ENCODE assay signal across 8 mouse cellular contexts in the genomic region with DNA sequence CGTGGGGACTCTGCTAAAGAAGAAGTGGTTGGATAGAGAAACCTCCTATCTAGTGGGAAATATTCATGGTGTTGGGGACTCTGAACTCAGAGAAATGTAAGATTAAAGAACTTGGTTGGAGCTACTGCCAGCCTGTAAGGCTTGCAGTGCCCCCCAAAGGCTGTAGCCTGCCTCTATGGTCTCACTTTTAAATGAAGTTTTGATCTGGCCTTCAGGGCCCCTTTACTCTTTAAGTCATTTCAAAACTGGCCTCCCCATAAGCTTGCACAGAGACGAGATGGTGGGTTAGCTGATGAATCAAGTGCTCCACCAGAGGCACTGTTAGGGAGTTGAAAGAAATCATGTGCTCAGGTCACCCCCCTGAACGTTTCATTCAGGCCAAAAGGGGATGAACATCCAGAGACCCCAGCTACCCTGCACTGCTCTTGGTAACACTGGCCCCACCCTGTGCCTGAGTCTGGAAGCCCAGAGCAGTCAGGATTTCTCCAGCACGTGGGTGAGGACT. TPM values are rescaled to one million over a fixed set of nuclear protein-coding genes. Genes with fewer than 3 reads are reported as not detected.
A peak's percentile ranks its signal among the peaks of the same experiment; 100 is the strongest.
DNase-seq lines count a peak whose midpoint lies in the region; ATAC-seq lines count a peak whose summit lies in the region.

No protein-coding gene starts in this region.

- peak overlapping the region; percentile 91; the same call in 1 of the 2 replicates for H3K4me2 ChIP-seq in heart, embryonic 11.5 days
- peak overlapping the region; percentile 83 for H3K4me2 ChIP-seq in forebrain, embryonic 12.5 days
- peak overlapping the region; percentile 91; the same call in 1 of the 2 replicates for H3K4me2 ChIP-seq in limb, embryonic 12.5 days
- peak overlapping the region; percentile 63 for H3K4me2 ChIP-seq in neural tube, embryonic 15.5 days

- H3K9me3 ChIP-seq in heart, embryonic 11.5 days (replicated peaks; ENCODE audit: control insufficient read depth, low read length) = no peaks in the 10 kb centered on the region
- H3K9me3 ChIP-seq in forebrain, embryonic 12.5 days = no peaks in the 10 kb centered on the region
- no peaks in the 10 kb centered on the region for H3K9me3 ChIP-seq in limb, embryonic 12.5 days
- no peaks in the 10 kb centered on the region for H3K9me3 ChIP-seq in neural tube, embryonic 15.5 days (replicated peaks)

- no peak for ATAC-seq in heart, embryonic 11.5 days (replicated peaks; ENCODE audit: insufficient number of reproducible peaks, low FRiP score, low TSS enrichment)
- ATAC-seq in forebrain, embryonic 12.5 days (ENCODE audit: low FRiP score) = peak; percentile 15; the same call in 1 of the 2 replicates
- no peak for ATAC-seq in limb, embryonic 12.5 days (ENCODE audit: insufficient number of reproducible peaks, insufficient read depth, low FRiP score, low TSS enrichment, low read depth)
- peak; percentile 29; the same call in 1 of the 2 replicates for ATAC-seq in neural tube, embryonic 15.5 days (ENCODE audit: low FRiP score)
- ATAC-seq in erythroid progenitor cell, adult 5-6 weeks (replicated peaks; ENCODE audit: low FRiP score, poor library complexity, severe bottlenecking) = no peak

- H3K27ac ChIP-seq in heart, embryonic 11.5 days (ENCODE audit: low read depth, low read length) = no peak overlapping the region
- 0 out of 2 replicates have a peak overlapping the region, but pooled peaks have one; percentile 74 for H3K27ac ChIP-seq in forebrain, embryonic 12.5 days
- H3K27ac ChIP-seq in limb, embryonic 12.5 days = no peak overlapping the region
- H3K27ac ChIP-seq in neural tube, embryonic 15.5 days (replicated peaks) = peak overlapping the region; percentile 92; the same call in 1 of the 2 replicates

- H3K36me3 ChIP-seq in heart, embryonic 11.5 days (ENCODE audit: control insufficient read depth, insufficient read depth, low read length) = no peaks in the 10 kb centered on the region
- no peaks in the 10 kb centered on the region for H3K36me3 ChIP-seq in forebrain, embryonic 12.5 days (replicated peaks)
- no peaks in the 10 kb centered on the region for H3K36me3 ChIP-seq in limb, embryonic 12.5 days
- no peaks in the 10 kb centered on the region for H3K36me3 ChIP-seq in neural tube, embryonic 15.5 days

- H3K9ac ChIP-seq in heart, embryonic 11.5 days (ENCODE audit: low read depth, low read length) = no peak overlapping the region
- peak overlapping the region; percentile 73 for H3K9ac ChIP-seq in forebrain, embryonic 12.5 days
- no peak overlapping the region for H3K9ac ChIP-seq in limb, embryonic 12.5 days (replicated peaks)
- H3K9ac ChIP-seq in neural tube, embryonic 15.5 days (replicated peaks) = peak overlapping the region; percentile 37; the same call in 1 of the 2 replicates

- peaks cover 4% of the 10 kb centered on the region; the same call in 1 of the 2 replicates for H3K4me1 ChIP-seq in heart, embryonic 11.5 days (ENCODE audit: control insufficient read depth, insufficient read depth, low read length)
- H3K4me1 ChIP-seq in forebrain, embryonic 12.5 days = peaks cover 12% of the 10 kb centered on the region
- H3K4me1 ChIP-seq in limb, embryonic 12.5 days (replicated peaks) = peaks cover 18% of the 10 kb centered on the region; the same call in 1 of the 2 replicates
- peaks cover 17% of the 10 kb centered on the region for H3K4me1 ChIP-seq in neural tube, embryonic 15.5 days

- WGBS in heart, embryonic 11.5 days (ENCODE audit: insufficient replicate concordance) = 18% methylated on average over 4 of the region's 4 CpGs
- 23% methylated on average over 4 of the region's 4 CpGs for WGBS in forebrain, embryonic 12.5 days
- 26% methylated on average over 4 of the region's 4 CpGs for WGBS in limb, embryonic 12.5 days
- WGBS in neural tube, embryonic 15.5 days = 22% methylated on average over 4 of the region's 4 CpGs

- H3K27me3 ChIP-seq in heart, embryonic 11.5 days (ENCODE audit: control insufficient read depth, insufficient read depth, low read length) = peaks cover 17% of the 10 kb centered on the region
- no peaks in the 10 kb centered on the region for H3K27me3 ChIP-seq in forebrain, embryonic 12.5 days
- peaks cover 34% of the 10 kb centered on the region for H3K27me3 ChIP-seq in limb, embryonic 12.5 days
- H3K27me3 ChIP-seq in neural tube, embryonic 15.5 days (replicated peaks) = no peaks in the 10 kb centered on the region

- no peak overlapping the region for H3K4me3 ChIP-seq in heart, embryonic 11.5 days (ENCODE audit: low read depth, low read length)
- H3K4me3 ChIP-seq in forebrain, embryonic 12.5 days (replicated peaks) = peak overlapping the region; percentile 70
- no peak overlapping the region for H3K4me3 ChIP-seq in limb, embryonic 12.5 days (replicated peaks)
- peak overlapping the region; percentile 66 for H3K4me3 ChIP-seq in neural tube, embryonic 15.5 days (replicated peaks)

- DNase-seq in heart, adult 9 months (ENCODE audit: low spot score in 2 of 2) = no peak
- peak; percentile 12 for DNase-seq in ES-CJ7 (ENCODE audit: low read depth, low spot score)
- no peak for DNase-seq in gastrocnemius, postnatal 25 days

RNA-seq across cellular contexts. Expression of a gene that starts 3.0 kb away (rescaled TPM):
- 0.84 and 1.0 TPM in 2 replicates for polyA plus RNA-seq in heart, embryonic 11.5 days (2014; fragmentation: Nextera tagmentation; extraction: Ambion mirVana)
- polyA plus RNA-seq in forebrain, embryonic 12.5 days (2016; fragmentation: Nextera tagmentation; extraction: Ambion mirVana) = 22.0 and 22.3 TPM in 2 replicates
- 3.7 and 3.8 TPM in 2 replicates for polyA plus RNA-seq in limb, embryonic 12.5 days (2016; fragmentation: Nextera tagmentation; extraction: Ambion mirVana)
- polyA plus RNA-seq in neural tube, embryonic 15.5 days (2015; fragmentation: Nextera tagmentation; extraction: Ambion mirVana) = 23.5 and 27.9 TPM in 2 replicates
- total RNA-seq in erythroid progenitor cell, adult 5-6 weeks (2015; ENCODE audit: low replicate concordance) = 18.7 and 21.4 TPM in 2 replicates
- total RNA-seq in erythroid progenitor cell, adult 5-6 weeks (2017; ENCODE audit: low replicate concordance) = 10.4 and 12.5 TPM in 2 replicates
- 1 to 10 TPM; 2.0 to 2.8 TPM for total RNA-seq in gastrocnemius, postnatal 25 days (2021)

Comparison
In these comparisons a context has a peak if more than half of its experiments do, and no peak if none do; other contexts are left out.
1. ATAC-seq: peak in forebrain, embryonic 12.5 days (single experiment) and neural tube, embryonic 15.5 days (single experiment); none in heart, embryonic 11.5 days (single experiment), limb, embryonic 12.5 days (single experiment) and erythroid progenitor cell, adult 5-6 weeks (single experiment).
2. H3K27ac ChIP-seq: peak in forebrain, embryonic 12.5 days (single experiment) and neural tube, embryonic 15.5 days (single experiment); none in heart, embryonic 11.5 days (single experiment) and limb, embryonic 12.5 days (single experiment).
3. H3K4me3 ChIP-seq: peak in forebrain, embryonic 12.5 days (single experiment) and neural tube, embryonic 15.5 days (single experiment); none in heart, embryonic 11.5 days (single experiment) and limb, embryonic 12.5 days (single experiment).
4. H3K9ac ChIP-seq: peak in forebrain, embryonic 12.5 days (single experiment) and neural tube, embryonic 15.5 days (single experiment); none in heart, embryonic 11.5 days (single experiment) and limb, embryonic 12.5 days (single experiment).
5. Peak in every context shown above with its lines, with median percentiles within 50 percentile points of each other: H3K4me2 ChIP-seq.